Mouse (Mus musculus): ENCODE measurements around the gene Gbp9.
"Not testable (repeated sequence)": the region's sequence is repeated elsewhere in the genome, so short reads cannot be mapped to it uniquely, and the experiment has no call there.

DNA sequence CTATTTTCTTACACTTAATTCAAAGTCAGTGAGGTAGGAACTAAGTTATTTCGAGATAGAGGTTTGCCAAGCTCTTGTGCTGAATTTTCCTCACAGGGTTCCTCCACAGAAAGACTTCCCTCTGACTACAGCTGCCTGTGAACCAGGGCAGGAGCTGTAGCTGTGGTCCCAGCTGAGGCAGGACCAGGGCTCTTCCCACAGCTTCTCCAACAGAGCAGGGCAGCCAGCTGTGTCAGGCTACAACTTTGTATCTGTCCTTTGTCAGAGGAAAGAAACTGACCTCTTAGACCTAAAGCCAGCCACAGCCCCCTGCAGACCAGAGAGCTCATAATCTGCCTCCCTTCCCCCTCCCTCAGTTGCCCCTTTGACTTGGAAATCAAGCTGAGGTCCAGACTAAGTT is 29.6 kb downstream of the Gbp9 start:
- TF ChIP-seq GATA1 (IDR thresholded peaks at IDR 0.05; ENCODE audit: borderline replicate concordance, low read length); FLI1 (IDR thresholded peaks at IDR 0.05; ENCODE audit: low read length): not testable (repeated sequence)

All from megakaryocyte, embryonic 14.5 days (primary cell).